Mouse (Mus musculus): ENCODE measurements around the gene Immp2l.
"Not testable (repeated sequence)": the region's sequence is repeated elsewhere in the genome, so short reads cannot be mapped to it uniquely, and the experiment has no call there.

The Immp2l gene

DNA sequence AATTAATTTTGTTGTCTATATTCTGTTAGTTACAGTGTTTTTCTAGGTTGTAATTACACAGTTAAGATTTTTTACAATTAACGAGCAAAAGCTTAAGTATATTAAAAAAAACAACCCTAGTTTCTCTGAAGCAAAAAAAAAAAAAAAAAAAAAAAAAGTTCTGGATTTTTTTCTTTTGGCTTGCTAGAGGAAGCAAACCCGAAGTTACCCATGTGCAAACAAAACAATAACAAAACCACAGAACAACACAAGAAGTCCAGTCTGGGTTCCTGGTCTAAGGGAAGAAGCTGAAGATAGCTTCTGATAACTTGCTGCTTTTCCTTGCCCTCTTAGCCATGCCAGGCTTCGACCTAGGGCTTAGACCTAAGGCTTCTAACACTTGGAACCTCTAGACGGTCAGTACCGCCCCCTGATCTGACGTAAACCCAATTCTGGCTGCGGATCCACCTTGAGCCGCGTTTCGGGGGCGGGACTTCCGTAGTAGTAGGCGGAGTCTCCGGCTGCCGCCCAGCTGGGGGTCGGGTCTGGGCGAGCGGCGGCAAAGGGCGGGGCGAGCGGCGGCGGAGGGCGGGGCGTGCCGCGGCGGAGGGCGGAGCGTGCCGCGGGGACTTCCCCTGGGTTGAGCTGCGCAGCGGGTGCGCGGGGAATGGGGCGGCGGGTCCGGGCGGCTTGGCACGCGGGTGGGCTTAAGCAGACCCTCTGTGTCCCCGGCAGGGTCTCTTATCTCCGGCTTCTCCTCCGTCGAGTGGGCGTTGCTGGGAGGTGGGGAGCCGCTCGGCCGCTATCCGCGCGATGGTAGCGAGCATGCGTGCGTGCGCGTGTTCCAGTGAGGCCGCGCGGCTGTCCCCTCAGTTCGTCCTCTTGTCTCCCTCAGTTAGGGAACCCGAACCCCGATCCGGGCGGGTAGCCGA lies at the start of gene Immp2l:
Gene Immp2l (plus strand): TSS at position 580 of the 911 bp plus-strand sequence.
- peak; percentile 90 for DNase-seq (ENCODE audit: extremely low spot score, low spot score)

DNA sequence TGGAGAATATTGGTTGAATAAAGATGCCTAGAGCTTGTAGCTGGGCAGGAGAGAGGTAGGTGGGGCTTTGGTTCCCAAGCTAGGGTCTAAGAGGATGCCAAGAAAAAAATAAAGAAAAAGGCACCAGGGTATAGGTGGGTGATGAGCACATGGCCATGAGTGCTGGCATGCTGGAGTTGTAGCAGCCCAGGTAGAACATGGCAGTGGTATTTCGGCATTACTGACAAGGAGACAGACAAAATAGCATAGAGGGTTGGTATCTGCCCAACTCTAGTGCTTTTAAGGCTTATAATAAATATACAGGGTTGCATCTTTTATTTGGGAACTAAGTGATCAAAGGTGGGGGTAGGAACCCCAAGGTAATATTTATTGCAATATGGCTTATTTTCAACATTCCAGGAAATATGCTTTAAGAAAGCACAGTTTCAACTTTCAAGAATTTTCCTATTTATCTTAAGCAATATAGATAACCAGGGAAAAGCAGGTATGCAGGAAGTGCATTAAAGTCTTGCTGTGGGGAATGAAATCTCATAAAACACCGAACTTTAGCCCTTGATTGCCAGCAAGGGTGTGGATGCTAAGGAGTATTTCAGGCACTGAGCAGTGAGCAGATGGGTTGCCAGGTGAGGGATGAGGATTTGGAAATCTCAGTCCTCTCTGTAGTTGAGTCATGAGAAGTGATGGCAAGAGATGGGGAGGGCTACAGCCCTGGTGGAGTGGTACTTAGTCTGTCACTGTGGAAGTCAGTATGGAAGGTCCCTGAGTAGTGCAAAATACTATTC lies 45.0 kb upstream of the Immp2l start:
- no peak for DNase-seq (ENCODE audit: extremely low spot score, low spot score)

DNA sequence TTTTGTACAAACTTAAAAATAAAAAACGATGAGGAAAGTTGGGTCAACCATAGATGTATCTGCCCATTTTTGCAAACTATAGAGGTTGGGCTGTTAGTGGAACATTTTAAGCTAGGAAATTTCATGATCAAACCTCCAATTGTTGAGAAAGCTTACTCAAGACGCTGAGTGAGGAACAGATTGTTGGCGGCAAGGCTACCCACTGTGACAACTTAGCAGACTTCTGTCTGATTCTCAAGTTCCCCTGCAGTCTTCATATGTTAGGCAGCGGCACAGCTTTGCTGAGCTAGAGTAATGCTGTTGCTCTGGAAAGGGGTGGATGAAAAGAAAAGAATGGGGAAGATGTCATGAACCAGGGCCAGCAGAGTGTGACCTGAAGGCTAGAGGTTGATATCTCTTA lies 44.2 kb upstream of the Immp2l start:
- no peak for DNase-seq (ENCODE audit: extremely low spot score, low spot score)

DNA sequence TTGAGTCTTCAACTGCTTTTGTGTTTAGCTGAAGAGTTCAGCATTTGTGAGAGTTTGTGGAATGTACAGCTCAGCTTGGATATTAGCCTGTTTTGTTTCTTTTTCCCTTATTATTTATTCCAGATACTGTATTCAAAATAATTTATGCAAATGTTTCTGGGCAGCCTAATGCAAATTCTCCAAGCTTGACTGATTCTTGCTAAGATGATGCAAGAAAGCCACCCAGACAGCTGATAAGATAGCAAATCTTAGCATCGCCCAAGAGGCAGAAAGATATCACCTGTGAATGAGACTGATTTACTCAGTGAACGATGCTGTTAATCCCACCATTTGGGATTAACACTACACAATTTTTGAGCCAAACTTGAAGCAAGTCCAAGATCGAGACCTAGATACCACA lies 43.7 kb upstream of the Immp2l start:
- no peak for DNase-seq (ENCODE audit: extremely low spot score, low spot score)

DNA sequence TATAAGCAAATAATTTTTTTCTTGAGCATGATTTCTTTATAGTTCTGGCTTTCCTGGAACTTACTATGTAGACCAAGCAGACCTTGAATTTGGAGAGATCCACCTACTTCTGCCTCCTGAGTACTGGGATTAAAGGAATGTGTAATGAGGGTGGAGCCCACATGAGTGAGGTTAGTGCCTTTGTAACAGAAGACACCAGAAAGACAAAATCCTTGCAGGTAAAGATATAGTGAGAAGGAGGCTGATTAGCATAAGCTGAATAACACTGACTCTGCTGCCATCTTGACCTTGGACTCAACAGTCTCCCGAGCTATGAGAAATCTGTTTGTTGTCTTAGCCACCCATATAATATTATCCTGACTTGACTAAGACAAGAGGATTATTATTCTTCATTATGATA lies 40.9 kb upstream of the Immp2l start:
- no peak for DNase-seq (ENCODE audit: extremely low spot score, low spot score)

DNA sequence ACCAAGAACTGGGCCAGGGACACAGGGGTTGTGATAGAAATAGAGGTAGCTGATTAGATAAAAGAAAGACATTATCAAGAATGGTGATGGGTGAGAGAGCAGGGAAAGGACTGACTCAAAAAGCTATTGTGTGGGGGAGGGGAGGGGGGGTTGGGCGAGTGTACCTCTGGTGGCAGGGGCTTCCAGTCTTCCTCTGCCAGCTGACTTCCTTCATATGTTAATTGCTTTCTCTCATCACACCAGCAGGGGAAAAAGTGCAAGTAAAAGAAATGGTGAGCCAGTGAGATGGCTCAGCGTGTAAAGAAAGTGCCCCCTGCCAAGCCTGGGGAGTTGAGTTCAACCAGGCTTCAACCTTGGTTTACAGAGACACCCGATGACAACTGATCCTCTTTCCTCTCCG lies 39.2 kb upstream of the Immp2l start:
- DNase-seq (ENCODE audit: extremely low spot score, low spot score) = no peak

DNA sequence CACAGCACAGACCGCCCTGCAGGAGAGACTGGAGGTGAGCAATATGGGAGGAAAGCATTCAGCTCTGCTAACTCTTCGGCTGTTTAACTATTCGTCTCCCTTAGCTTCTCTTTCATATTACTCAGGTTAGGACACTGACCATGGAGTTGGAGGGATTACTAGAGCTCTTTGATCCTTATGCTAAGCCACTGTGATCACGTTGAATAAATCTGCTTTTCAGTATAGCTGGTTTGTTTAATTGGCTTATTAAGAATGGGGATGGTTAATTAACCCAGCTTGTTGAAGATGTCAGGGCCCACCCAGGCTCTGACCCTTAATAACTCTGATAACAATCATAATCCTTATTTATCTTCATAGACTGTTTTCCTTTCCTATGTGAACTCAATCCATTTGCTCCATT lies 38.1 kb upstream of the Immp2l start:
- DNase-seq (ENCODE audit: extremely low spot score, low spot score) = no peak

DNA sequence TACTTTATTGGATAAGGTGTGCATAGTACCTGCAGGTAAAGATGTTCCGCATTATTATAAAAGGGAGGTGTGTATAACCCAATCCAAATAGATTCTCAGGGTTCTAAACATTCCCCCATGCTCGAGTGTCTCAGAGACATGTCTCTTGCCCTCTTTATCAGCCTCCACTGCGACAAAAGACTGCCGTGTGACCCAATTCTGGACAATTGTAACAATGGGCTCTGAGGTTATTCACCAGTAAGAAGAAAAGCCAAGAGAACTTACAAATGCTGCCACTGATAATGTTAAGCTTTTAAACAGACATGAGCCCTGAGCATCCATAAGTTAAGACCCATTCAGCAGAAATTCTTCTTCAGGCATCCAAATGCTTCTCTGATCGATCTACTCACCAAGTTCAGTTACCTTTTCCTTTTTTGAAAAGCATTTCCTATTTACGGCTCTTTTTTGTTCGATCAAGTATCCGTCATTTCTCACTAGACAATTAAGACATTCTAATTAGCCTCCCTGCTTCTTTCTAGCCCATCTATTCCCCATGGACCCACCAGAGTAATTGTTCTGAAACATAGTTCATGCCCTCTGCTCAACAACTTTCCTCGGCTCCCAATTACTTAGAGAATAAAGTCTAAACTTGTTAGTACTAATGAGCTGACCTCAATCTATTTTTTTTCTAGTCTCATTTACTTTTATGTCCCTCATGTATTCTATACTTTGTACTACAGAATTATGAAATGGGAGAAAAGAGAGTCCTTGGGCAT lies 35.4 kb upstream of the Immp2l start:
- DNase-seq (ENCODE audit: extremely low spot score, low spot score) = no peak

DNA sequence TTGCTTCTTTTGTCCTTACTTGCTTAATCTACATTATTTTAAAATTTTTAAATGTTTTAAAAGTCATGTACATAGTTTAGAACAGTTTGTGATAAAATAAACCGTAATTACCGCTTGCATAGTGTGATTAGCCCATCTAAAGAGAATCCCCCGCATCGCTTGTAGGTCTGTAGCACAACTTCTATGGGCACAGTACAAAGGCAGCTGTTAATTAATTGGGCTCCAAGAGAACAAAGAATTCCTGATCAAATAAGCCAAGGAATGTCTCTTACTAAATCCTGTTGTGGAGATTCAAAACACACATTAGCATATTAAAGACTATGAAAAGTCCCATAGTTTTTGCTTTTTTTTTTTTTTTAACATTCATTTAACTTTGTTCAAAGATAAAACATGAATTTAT lies 32.2 kb upstream of the Immp2l start:
- DNase-seq (ENCODE audit: extremely low spot score, low spot score) = no peak

DNA sequence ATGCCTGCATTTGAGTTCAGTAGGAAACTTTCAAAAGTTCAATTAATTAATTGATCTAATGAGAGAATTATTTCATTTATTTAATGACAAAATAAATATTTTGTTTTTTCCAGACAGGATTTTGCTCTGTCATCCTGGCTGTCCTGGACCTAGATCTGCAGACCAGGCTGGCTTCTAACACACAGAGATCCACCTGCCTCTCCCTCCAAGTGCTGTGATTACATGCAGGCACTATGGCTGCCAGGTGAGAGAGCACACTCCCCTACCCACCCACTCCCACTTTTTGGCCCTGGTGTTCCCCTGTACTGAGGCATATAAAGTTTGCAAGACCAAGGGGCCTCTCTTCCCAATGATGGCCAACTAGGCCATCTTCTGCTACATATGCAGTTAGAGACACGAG lies 31.7 kb upstream of the Immp2l start:
- DNase-seq (ENCODE audit: extremely low spot score, low spot score) = not testable (repeated sequence)

DNA sequence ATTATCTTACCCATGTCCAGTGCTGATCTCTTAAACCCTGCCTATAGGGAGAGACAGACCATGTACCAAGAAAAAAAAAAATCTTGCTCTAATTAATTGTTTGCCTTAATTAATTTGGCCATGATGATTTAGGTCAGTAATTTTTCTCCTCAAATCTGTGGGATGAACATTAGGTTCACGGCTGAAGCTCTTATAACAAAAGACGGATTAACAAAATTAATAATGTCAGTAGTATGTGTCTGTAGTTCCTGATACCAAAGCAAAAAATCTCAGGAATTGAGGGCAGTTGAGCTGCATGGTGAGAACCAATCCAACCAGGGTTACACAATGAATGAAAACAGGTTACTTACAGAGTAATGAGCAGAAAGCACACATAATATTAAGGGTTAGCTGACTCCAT lies 29.0 kb upstream of the Immp2l start:
- no peak for DNase-seq (ENCODE audit: extremely low spot score, low spot score)

DNA sequence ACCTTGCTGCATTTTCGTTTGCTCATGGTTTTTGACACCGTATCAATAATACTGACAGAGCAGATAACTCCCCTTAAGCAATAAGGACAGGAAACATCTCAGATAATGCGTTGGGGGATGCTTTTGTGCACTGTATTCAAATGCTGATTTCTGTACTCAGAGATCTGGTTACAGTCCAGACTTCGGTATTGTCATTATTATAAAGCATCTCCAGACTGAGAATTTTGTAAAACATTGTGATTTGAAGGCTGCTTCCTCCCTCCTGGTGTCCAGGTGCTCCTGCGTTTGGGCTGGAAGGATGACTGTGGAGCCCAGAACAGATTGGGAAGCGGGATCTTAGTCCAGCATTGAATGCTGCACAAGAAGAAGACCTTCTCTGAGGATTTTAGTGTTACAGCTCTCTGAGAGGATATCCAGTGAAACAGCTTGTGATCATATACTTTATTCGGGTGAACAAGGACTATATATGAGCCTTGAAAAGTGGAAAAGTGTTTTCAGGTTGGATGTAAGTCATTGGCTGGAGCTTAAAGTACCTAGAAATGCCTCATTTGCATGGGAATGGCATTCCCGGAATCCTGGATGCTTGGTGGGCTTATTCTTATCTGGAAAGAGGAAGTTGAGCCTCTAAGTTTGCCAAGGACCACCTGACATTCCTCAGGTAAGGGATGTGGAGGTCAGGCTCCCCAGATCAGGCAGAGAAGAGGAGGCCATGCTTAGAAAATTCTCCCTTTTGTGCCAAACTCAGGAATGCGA lies 28.1 kb upstream of the Immp2l start:
- no peak for DNase-seq (ENCODE audit: extremely low spot score, low spot score)

DNA sequence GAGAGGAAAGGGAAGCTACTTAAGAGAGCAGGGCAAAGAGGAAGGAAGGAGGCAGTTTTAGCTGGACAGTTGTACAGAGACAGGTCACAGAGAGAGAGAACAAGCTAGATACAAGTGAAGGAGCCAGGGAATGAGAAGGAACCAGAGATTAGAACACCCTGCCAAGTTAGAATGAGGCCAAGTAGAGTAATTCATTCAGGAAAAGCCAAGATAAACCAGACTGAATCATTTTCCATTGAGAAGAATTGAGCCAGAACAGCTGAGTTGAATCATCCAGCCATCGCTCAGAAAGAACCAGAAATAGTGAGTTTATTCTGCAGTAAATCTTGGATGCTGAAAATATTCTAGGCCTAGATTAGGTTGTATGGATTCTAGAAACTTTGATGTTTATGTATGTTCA lies 1.4 kb upstream of the Immp2l start:
- no peak for DNase-seq (ENCODE audit: extremely low spot score, low spot score)

DNA sequence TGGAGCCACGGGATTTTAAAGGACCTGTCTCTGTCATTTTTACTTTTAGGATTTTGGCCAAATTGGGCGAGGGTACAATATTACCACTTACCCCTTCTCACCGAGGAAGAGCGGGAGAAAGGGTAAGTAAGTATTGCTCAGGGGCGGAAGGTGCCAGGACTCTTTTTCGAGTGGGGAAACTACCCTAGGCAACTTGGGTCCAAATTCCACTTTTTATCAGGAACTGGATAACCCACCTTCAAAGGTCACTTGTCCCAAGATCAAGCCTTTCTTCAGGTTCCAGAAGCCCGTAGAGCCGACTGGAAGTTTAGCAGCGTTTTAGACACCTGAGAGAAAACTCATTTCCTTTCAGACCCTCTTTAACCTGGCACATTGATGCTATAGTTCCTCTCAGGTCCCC lies 622 bp downstream of the Immp2l start:
- no peak for DNase-seq (ENCODE audit: extremely low spot score, low spot score)

DNA sequence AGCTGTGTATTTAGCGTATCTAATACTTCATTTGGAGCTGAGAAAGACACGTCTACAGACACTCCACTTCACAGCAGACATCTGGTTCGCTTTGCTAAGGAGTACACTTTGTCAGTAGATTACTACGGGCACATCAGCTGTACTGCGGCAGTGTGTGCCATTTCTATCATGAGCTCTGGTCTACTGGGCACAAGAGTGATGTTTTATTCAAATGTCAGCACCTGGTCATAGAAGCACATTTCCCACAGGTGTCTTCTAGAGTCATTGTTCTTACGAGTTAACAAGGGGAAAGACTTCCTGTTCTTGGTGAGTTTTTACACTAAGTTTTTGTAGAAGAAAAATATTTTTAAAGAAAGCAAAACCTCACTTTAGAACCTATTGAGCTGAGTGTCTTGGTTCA lies 3.6 kb downstream of the Immp2l start:
- DNase-seq (ENCODE audit: extremely low spot score, low spot score) = no peak

DNA sequence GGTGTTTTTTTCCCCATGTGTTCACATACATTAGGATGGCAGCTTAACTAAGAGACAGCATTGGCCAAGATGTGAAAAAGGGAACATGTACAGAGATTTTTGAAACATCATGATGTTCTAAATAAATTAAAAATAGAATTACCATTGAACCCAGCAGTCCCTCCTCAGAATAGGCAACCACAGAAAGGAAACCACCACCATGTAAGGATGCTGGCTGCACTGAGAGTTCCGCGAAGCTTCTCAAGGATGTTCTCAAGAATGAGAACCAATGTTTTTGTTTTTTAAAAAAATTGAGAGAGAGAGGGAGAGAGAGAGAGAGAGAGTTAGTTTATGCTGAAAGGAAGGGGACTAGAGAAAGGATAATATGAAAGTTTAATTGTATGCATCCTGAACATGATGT lies 7.2 kb downstream of the Immp2l start:
- no peak for DNase-seq (ENCODE audit: extremely low spot score, low spot score)

DNA sequence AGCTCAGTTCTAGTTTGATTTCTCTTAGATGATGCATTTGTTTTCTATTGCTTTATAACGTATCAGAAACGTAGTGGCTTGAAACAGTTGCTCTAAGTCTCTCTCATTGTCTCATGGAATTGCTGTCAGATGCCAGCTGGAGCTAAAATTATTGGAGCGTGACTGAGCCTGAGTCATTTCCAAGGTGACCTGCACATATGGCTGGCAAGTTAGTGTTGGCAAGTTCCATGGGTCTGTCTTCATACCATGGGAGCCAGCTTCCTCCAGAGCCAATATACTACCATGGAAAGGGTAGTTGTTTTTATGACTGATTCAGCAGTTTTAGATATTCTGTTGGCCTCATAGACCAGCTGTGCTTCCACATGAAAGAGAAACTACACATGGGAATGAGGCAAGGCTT lies 9.3 kb downstream of the Immp2l start:
- DNase-seq (ENCODE audit: extremely low spot score, low spot score) = no peak

DNA sequence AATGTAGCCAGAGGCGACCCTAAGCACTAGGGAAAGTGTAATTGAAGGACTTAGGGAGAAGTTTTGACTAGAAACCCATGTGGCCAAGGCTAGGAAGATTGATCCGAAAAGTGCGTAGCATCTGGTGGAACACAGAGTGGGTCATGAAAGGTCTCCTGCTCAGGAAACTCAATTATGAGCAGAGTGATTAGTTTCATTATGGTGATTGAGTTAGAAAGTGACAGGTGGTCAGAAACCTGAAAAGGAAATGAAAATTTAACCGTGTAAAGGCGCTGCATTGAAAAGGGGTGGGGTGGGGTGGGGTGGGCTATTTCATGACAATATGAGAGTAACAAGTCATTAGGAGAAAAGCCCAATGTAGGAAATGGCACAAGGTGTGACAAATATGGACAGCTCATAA lies 15.9 kb downstream of the Immp2l start:
- no peak for DNase-seq (ENCODE audit: extremely low spot score, low spot score)

DNA sequence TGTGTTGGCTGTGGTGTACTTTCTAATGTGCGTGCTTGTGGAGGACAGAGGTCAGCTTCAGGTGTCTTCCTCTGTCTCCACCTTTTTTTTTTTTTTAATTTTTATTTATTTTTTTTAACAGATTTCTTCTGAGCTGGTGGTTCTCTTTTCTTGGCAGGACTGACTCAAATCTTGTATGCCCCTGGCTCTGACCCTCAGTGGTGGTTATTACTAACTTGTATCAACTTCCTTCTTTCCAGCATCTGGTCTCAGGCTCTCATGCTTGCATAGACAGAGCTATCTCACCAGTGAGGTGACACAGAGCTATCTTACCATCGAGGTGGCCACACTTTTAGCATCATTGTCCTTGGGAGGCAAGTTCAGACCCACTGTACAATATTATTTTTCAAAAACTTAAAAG lies 17.8 kb downstream of the Immp2l start:
- no peak for DNase-seq (ENCODE audit: extremely low spot score, low spot score)

DNA sequence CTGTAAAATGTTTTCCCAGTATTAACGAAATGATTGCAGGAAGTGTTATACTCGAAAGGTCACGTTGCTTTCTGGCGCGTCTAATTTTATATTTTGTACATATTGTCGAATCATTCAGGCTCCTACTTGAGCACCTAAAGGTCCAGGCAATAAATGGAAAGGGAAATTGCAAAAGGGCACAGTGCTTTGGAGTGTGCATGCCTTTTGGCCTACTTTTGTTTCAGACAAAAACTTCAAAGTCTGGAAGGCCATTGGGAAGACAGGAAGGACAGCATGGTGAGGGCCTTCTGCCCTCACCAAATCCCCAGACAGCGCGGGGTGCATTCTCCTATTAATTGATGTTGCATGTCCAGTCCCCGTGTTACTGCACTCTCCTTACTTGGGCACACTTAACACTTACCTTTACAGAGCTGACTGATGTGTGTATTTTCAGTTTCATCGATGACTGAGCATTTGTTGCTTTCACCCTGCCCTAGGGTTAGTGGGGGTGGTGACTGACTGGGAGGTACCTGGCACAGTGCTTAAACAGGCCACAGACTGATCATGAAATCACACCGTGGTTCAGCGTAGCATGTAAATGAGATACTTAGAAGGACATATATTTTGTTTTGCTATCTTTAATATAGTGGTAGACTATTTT lies 20.7 kb downstream of the Immp2l start:
- DNase-seq (ENCODE audit: extremely low spot score, low spot score) = no peak

All from neural tube, embryonic 10.5 days (tissue).